In genomic region chr2:173789945-173790804, GRCm38 (mm10) we compare ENCODE assay signal across 7 mouse cellular contexts. TPM values are rescaled to one million over a fixed set of nuclear protein-coding genes. Genes with fewer than 3 reads are reported as not detected.
DNase-seq lines count a peak whose midpoint lies in the region; TF ChIP-seq lines count a peak whose summit lies in the region.

No protein-coding gene starts in this region.

- no peak for TF ChIP-seq POLR2A in kidney, adult 2 months (IDR thresholded peaks at IDR 0.05; ENCODE audit: low read depth, low read length)

- no peak overlapping the region for H3K4me3 ChIP-seq in kidney, adult 2 months (ENCODE audit: insufficient read depth, low read depth, low read length)

- H3K36me3 ChIP-seq in kidney, adult 2 months (ENCODE audit: control insufficient read depth, insufficient read depth, low read length): no peaks in the 10 kb centered on the region

- peak; percentile 92 for DNase-seq in adrenal gland, adult 8-10 months
- DNase-seq in embryo, embryonic 9.5 days (ENCODE audit: extremely low spot score): peak; percentile 45
- peak; percentile 58 to 66 for DNase-seq in heart, adult 9 months (ENCODE audit: low spot score in 2 of 2)
- DNase-seq in kidney, adult 2 months: peak; percentile 66
- DNase-seq in lung, postnatal 10 days: peak; percentile 55
- peak; percentile 38 for DNase-seq in yolk sac, embryonic 10.5 days (ENCODE audit: low spot score)
- DNase-seq in layer of hippocampus, adult 9-11 months: no peak

- 17% methylated on average over 22 of the region's 23 CpGs for WGBS in kidney, adult 2 months

- peaks cover 7% of the 10 kb centered on the region; the same call in 1 of the 2 replicates for H3K4me1 ChIP-seq in kidney, adult 2 months (ENCODE audit: control insufficient read depth, insufficient read depth, low read length)

- no peaks in the 10 kb centered on the region for H3K27me3 ChIP-seq in kidney, adult 2 months (replicated peaks; ENCODE audit: control insufficient read depth, insufficient read depth, low read length)

- no peak for TF ChIP-seq CTCF in kidney, adult 2 months (conservative IDR thresholded peaks at IDR 0.05; ENCODE audit: insufficient read depth, insufficient read length, low read depth, low read length)

- peak overlapping the region; percentile 72 for H3K27ac ChIP-seq in kidney, adult 2 months (ENCODE audit: insufficient read depth, low read depth, low read length)

RNA-seq across cellular contexts. Expression of gene Vapb, which starts 52.9 kb away (rescaled TPM):
- 100 to 1,000 TPM; 156 to 208 (median 192) TPM for total RNA-seq in adrenal gland, adult 8-10 months (2022)
- 18.9 and 21.3 TPM in 2 replicates for polyA plus RNA-seq in kidney, adult 2 months (2012; rRNA removed)
